Mouse (Mus musculus): ENCODE results near the gene Zfp704.

Gene Zfp704

GRCm38 (mm10) chr3:9557778-9558560, 51.9 kb downstream of the Zfp704 start:
- no peak for DNase-seq (ENCODE audit: low spot score in 2 of 2)

GRCm38 (mm10) chr3:9556137-9556536, 53.7 kb downstream of the Zfp704 start:
- DNase-seq (ENCODE audit: low spot score in 2 of 2) = no peak

- DNase-seq (ENCODE audit: low spot score in 2 of 2) = no peak
Measured at GRCm38 (mm10) chr3:9554916-9555315, 55.0 kb downstream of the Zfp704 start.

GRCm38 (mm10) chr3:9552332-9552731, 57.6 kb downstream of the Zfp704 start:
- DNase-seq (ENCODE audit: low spot score in 2 of 2) = no peak

GRCm38 (mm10) chr3:9550930-9551329, 59.0 kb downstream of the Zfp704 start:
- DNase-seq (ENCODE audit: low spot score in 2 of 2) = no peak

- DNase-seq (ENCODE audit: low spot score in 2 of 2) = no peak
Measured at GRCm38 (mm10) chr3:9549815-9550214, 60.1 kb downstream of the Zfp704 start.

- DNase-seq (ENCODE audit: low spot score in 2 of 2) = no peak
Measured at GRCm38 (mm10) chr3:9548188-9548587, 61.7 kb downstream of the Zfp704 start.

- DNase-seq (ENCODE audit: low spot score in 2 of 2) = no peak
Measured at GRCm38 (mm10) chr3:9546882-9547620, 62.8 kb downstream of the Zfp704 start.

GRCm38 (mm10) chr3:9544421-9544820, 65.5 kb downstream of the Zfp704 start:
- DNase-seq (ENCODE audit: low spot score in 2 of 2) = no peak

GRCm38 (mm10) chr3:9543916-9544315, 66.0 kb downstream of the Zfp704 start:
- DNase-seq (ENCODE audit: low spot score in 2 of 2) = no peak

GRCm38 (mm10) chr3:9543463-9543862, 66.4 kb downstream of the Zfp704 start:
- no peak for DNase-seq (ENCODE audit: low spot score in 2 of 2)

GRCm38 (mm10) chr3:9541561-9541960, 68.3 kb downstream of the Zfp704 start:
- no peak for DNase-seq (ENCODE audit: low spot score in 2 of 2)

GRCm38 (mm10) chr3:9538510-9538909, 71.4 kb downstream of the Zfp704 start:
- DNase-seq (ENCODE audit: low spot score in 2 of 2) = no peak

- DNase-seq (ENCODE audit: low spot score in 2 of 2) = no peak
Measured at GRCm38 (mm10) chr3:9537889-9538288, 72.0 kb downstream of the Zfp704 start.

GRCm38 (mm10) chr3:9530097-9530780, 79.6 kb downstream of the Zfp704 start:
- no peak for DNase-seq (ENCODE audit: low spot score in 2 of 2)

- DNase-seq (ENCODE audit: low spot score in 2 of 2) = no peak
Measured at GRCm38 (mm10) chr3:9524429-9524828, 85.5 kb downstream of the Zfp704 start.

GRCm38 (mm10) chr3:9523081-9523932, 86.6 kb downstream of the Zfp704 start:
- DNase-seq (ENCODE audit: low spot score in 2 of 2) = no peak

- DNase-seq (ENCODE audit: low spot score in 2 of 2) = no peak
Measured at GRCm38 (mm10) chr3:9522009-9522408, 87.9 kb downstream of the Zfp704 start.

GRCm38 (mm10) chr3:9520728-9521054, 89.2 kb downstream of the Zfp704 start:
- no peak for DNase-seq (ENCODE audit: low spot score in 2 of 2)

GRCm38 (mm10) chr3:9520051-9520727, 89.7 kb downstream of the Zfp704 start:
- peak; percentile 67 to 74 for DNase-seq (ENCODE audit: low spot score in 2 of 2)

GRCm38 (mm10) chr3:9519491-9519890, 90.4 kb downstream of the Zfp704 start:
- DNase-seq (ENCODE audit: low spot score in 2 of 2) = no peak

Data from urinary bladder, adult 18-20 months (tissue).